Mouse (Mus musculus) 3T3-L1 (cell line): ENCODE measurements around the gene Fcrl6.

Experiments used
- DNase-seq: peaks from one replicate; pipeline ENCODE4 v3.0.0-alpha.2; 2015; ENCODE audit warnings: low read depth, low spot score

Fcrl6 gene

GRCm38 (mm10) chr1:172602326-172602725 is at the start of gene Fcrl6:
Gene Fcrl6, minus strand, starts transcription at chr1:172602551.
- DNase-seq, result no peak

- no peak for DNase-seq
Measured at GRCm38 (mm10) chr1:172651288-172651987, 49.1 kb upstream of the Fcrl6 start.

- DNase-seq, result peak; percentile 27
Measured at GRCm38 (mm10) chr1:172650519-172651287, 48.4 kb upstream of the Fcrl6 start.

GRCm38 (mm10) chr1:172649396-172649795 is 47.0 kb upstream of the Fcrl6 start:
- no peak for DNase-seq

GRCm38 (mm10) chr1:172647236-172647635 is 44.9 kb upstream of the Fcrl6 start:
- DNase-seq, result no peak

- no peak for DNase-seq
Measured at GRCm38 (mm10) chr1:172638781-172639180, 36.4 kb upstream of the Fcrl6 start.

GRCm38 (mm10) chr1:172637801-172638200 is 35.5 kb upstream of the Fcrl6 start:
- no peak for DNase-seq

- peak; percentile 59 for DNase-seq
Measured at GRCm38 (mm10) chr1:172636266-172636665, 33.9 kb upstream of the Fcrl6 start.

- DNase-seq, result no peak
Measured at GRCm38 (mm10) chr1:172635258-172635657, 32.9 kb upstream of the Fcrl6 start.

GRCm38 (mm10) chr1:172634136-172634535 is 31.8 kb upstream of the Fcrl6 start:
- no peak for DNase-seq

- DNase-seq, result peak; percentile 95
Measured at GRCm38 (mm10) chr1:172632451-172633326, 30.3 kb upstream of the Fcrl6 start, which contains the start of gene Dusp23. Gene Dusp23, minus strand, starts transcription at chr1:172632962.

- peak; percentile 12 for DNase-seq
Measured at GRCm38 (mm10) chr1:172631721-172632120, 29.4 kb upstream of the Fcrl6 start.

GRCm38 (mm10) chr1:172629831-172630230 is 27.5 kb upstream of the Fcrl6 start:
- DNase-seq, result no peak

- DNase-seq, result no peak
Measured at GRCm38 (mm10) chr1:172626306-172626705, 24.0 kb upstream of the Fcrl6 start.

GRCm38 (mm10) chr1:172624081-172624480 is 21.7 kb upstream of the Fcrl6 start:
- no peak for DNase-seq

- DNase-seq, result no peak
Measured at GRCm38 (mm10) chr1:172623599-172623998, 21.2 kb upstream of the Fcrl6 start.

GRCm38 (mm10) chr1:172619235-172619634 is 16.9 kb upstream of the Fcrl6 start:
- peak; percentile 52 for DNase-seq

GRCm38 (mm10) chr1:172618141-172618540 is 15.8 kb upstream of the Fcrl6 start:
- DNase-seq, result no peak

- no peak for DNase-seq
Measured at GRCm38 (mm10) chr1:172617365-172618076, 15.2 kb upstream of the Fcrl6 start.

GRCm38 (mm10) chr1:172616537-172617300 is 14.4 kb upstream of the Fcrl6 start:
- DNase-seq, result no peak
